Mouse (Mus musculus) spleen, embryonic (tissue): Measurements from ENCODE around the gene Pakap.

Experiments
- CTCF ChIA-PET: fragments of 350-600 bp; sonication (Branson Sonifier 250); formaldehyde crosslinking; loops from one replicate; lab custom pipeline; 2022; lab: Charles Lee

Gene Pakap

GRCm38 (mm10) chr4:57704575-57704974, 136.6 kb downstream of the Pakap start:
- CTCF ChIA-PET = no interaction called here

GRCm38 (mm10) chr4:57715849-57716248, 147.9 kb downstream of the Pakap start:
- CTCF ChIA-PET = no interaction called here

GRCm38 (mm10) chr4:57716735-57717134, 148.8 kb downstream of the Pakap start:
- CTCF ChIA-PET = interaction anchor here (0.6 kb wide), 1 partner anchor 26 kb away, joined by 3 read pairs; no protein-coding TSS in a partner anchor

GRCm38 (mm10) chr4:57717354-57717753, 149.4 kb downstream of the Pakap start, which contains the start of gene Akap2:
TSS of gene Akap2 (plus strand) at chr4:57717657.
- CTCF ChIA-PET = interaction anchor here (0.6 kb wide), 1 partner anchor 25 kb away, joined by 3 read pairs; no protein-coding TSS in a partner anchor

- CTCF ChIA-PET = interaction anchor here (0.5 kb wide), 1 partner anchor 1624 kb away, joined by 5 read pairs; no protein-coding TSS in a partner anchor
Measured at GRCm38 (mm10) chr4:57719370-57719769, 151.4 kb downstream of the Pakap start.

- CTCF ChIA-PET = interaction anchor here (0.6 to 1.0 kb wide), 2 partner anchors 94 to 205 kb away, joined by 3 to 7 read pairs; no protein-coding TSS in a partner anchor
Measured at GRCm38 (mm10) chr4:57720869-57721361, 152.9 kb downstream of the Pakap start.

GRCm38 (mm10) chr4:57722296-57722695, 154.3 kb downstream of the Pakap start:
- CTCF ChIA-PET = interaction anchor here (0.5 kb wide), 1 partner anchor 36 kb away, joined by 4 read pairs; no protein-coding TSS in a partner anchor

GRCm38 (mm10) chr4:57723659-57724058, 155.7 kb downstream of the Pakap start:
- CTCF ChIA-PET = no interaction called here

- CTCF ChIA-PET = no interaction called here
Measured at GRCm38 (mm10) chr4:57725569-57725968, 157.6 kb downstream of the Pakap start.

GRCm38 (mm10) chr4:57728611-57729183, 160.7 kb downstream of the Pakap start:
- CTCF ChIA-PET = no interaction called here

- CTCF ChIA-PET = interaction anchor here (0.6 kb wide), 1 partner anchor 184 kb away, joined by 4 read pairs; no protein-coding TSS in a partner anchor
Measured at GRCm38 (mm10) chr4:57730047-57730446, 162.1 kb downstream of the Pakap start.

- CTCF ChIA-PET = interaction anchor here (0.6 kb wide), 1 partner anchor 183 kb away, joined by 4 read pairs; no protein-coding TSS in a partner anchor
Measured at GRCm38 (mm10) chr4:57730801-57731598, 163.0 kb downstream of the Pakap start.

GRCm38 (mm10) chr4:57732351-57732750, 164.4 kb downstream of the Pakap start:
- CTCF ChIA-PET = no interaction called here

GRCm38 (mm10) chr4:57733445-57733844, 165.5 kb downstream of the Pakap start:
- CTCF ChIA-PET = no interaction called here

- CTCF ChIA-PET = no interaction called here
Measured at GRCm38 (mm10) chr4:57735426-57735825, 167.4 kb downstream of the Pakap start.

- CTCF ChIA-PET = interaction anchor here (0.7 kb wide), 1 partner anchor 189 kb away, joined by 3 read pairs; no protein-coding TSS in a partner anchor
Measured at GRCm38 (mm10) chr4:57738856-57739552, 171.0 kb downstream of the Pakap start.

- CTCF ChIA-PET = no interaction called here
Measured at GRCm38 (mm10) chr4:57743325-57743929, 175.4 kb downstream of the Pakap start.

- CTCF ChIA-PET = interaction anchor here (0.7 kb wide), 1 partner anchor 73 kb away, joined by 5 read pairs; no protein-coding TSS in a partner anchor
Measured at GRCm38 (mm10) chr4:57750651-57751050, 182.7 kb downstream of the Pakap start.

GRCm38 (mm10) chr4:57751054-57751453, 183.1 kb downstream of the Pakap start:
- CTCF ChIA-PET = interaction anchor here (0.7 kb wide), 1 partner anchor 74 kb away, joined by 5 read pairs; no protein-coding TSS in a partner anchor

- CTCF ChIA-PET = no interaction called here
Measured at GRCm38 (mm10) chr4:57751566-57751965, 183.6 kb downstream of the Pakap start.

GRCm38 (mm10) chr4:57755085-57755484, 187.1 kb downstream of the Pakap start:
- CTCF ChIA-PET = no interaction called here
